ENCODE assay signal across 10 mouse cellular contexts in genomic region chr13:58523011-58523760, GRCm38 (mm10).
A peak's percentile ranks its signal among the peaks of the same experiment; 100 is the strongest.
DNase-seq lines count a peak whose midpoint lies in the region; ATAC-seq and TF ChIP-seq lines count a peak whose summit lies in the region.
"Had no signal": no experiment of that assay in that cellular context is flagged by ENCODE, and none has a peak within 500 bp of the region (broad histone marks: within the 10 kb centered on the region; RNA-seq: fewer than 3 reads in every experiment).

No protein-coding gene starts in this region.

- peak overlapping the region; percentile 3; the same call in 1 of the 2 replicates for H3K4me3 ChIP-seq in heart, postnatal 0 days (ENCODE audit: low read depth, low read length)
- peak overlapping the region; percentile 42 to 44 for H3K4me3 ChIP-seq in liver, embryonic 14.5 days (ENCODE audit: insufficient read depth in 1 of 2, low read depth in 2 of 2, low read length in 2 of 2)

- 11% methylated on average over 20 of the region's 20 CpGs for WGBS in heart, postnatal 0 days
- WGBS in liver, embryonic 14.5 days (ENCODE audit: insufficient replicate concordance), result 3% methylated on average over 20 of the region's 20 CpGs

- no peaks in the 10 kb centered on the region for H3K9me3 ChIP-seq in heart, postnatal 0 days (replicated peaks; ENCODE audit: control insufficient read depth, low read length)
- H3K9me3 ChIP-seq in liver, embryonic 14.5 days (ENCODE audit: control insufficient read depth, low read length), result no peaks in the 10 kb centered on the region

- 0 out of 2 replicates have a peak, but pooled peaks have one; percentile 16 for ATAC-seq in heart, postnatal 0 days (ENCODE audit: insufficient read depth, low read depth)
- peak; percentile 12 to 25; a peak in 1 of 4 replicates for ATAC-seq in hematopoietic stem cell, adult 5-6 weeks (replicated peaks in 1 of 2; ENCODE audit: insufficient read depth in 1 of 2, low FRiP score in 2 of 2, low TSS enrichment in 1 of 2, low read depth in 1 of 2, poor library complexity in 2 of 2, severe bottlenecking in 2 of 2)
- ATAC-seq in liver, embryonic 14.5 days (ENCODE audit: insufficient read depth), result peak; percentile 49

- TF ChIP-seq EP300 in heart, postnatal 0 days (IDR thresholded peaks at IDR 0.05; ENCODE audit: low read depth), result no peak
- TF ChIP-seq EP300 in liver, embryonic 14.5 days (IDR thresholded peaks at IDR 0.05; ENCODE audit: low read depth), result no peak

- no peak for TF ChIP-seq CTCF in heart, postnatal 0 days (IDR thresholded peaks at IDR 0.05; ENCODE audit: low read depth)
- TF ChIP-seq CTCF in liver, embryonic 14.5 days (IDR thresholded peaks at IDR 0.05; ENCODE audit: low read depth), result no peak

- intact Hi-C loops in heart, postnatal 25 days (cut with DNase I), result no loop called here

- H3K4me2 ChIP-seq in heart, postnatal 0 days (ENCODE audit: low read depth, low read length), result peak overlapping the region; percentile 50
- peak overlapping the region; percentile 78 for H3K4me2 ChIP-seq in liver, embryonic 14.5 days (ENCODE audit: low read depth)

- H3K4me1 ChIP-seq in heart, postnatal 0 days (ENCODE audit: control insufficient read depth, insufficient read depth), result peaks cover 26% of the 10 kb centered on the region
- H3K4me1 ChIP-seq in liver, embryonic 14.5 days (replicated peaks; ENCODE audit: control insufficient read depth in 2 of 2, insufficient read depth in 2 of 2, low read length in 1 of 2), result peaks cover 34 to 56% of the 10 kb centered on the region in 2 experiments

- H3K9ac ChIP-seq in heart, postnatal 0 days (replicated peaks; ENCODE audit: low read depth, low read length), result no peak overlapping the region; the same call in 1 of the 2 replicates
- H3K9ac ChIP-seq in liver, embryonic 14.5 days (replicated peaks), result peak overlapping the region; percentile 59

- no peaks in the 10 kb centered on the region for H3K36me3 ChIP-seq in heart, postnatal 0 days (replicated peaks; ENCODE audit: control insufficient read depth, insufficient read depth, low read length)
- H3K36me3 ChIP-seq in liver, embryonic 14.5 days (replicated peaks; ENCODE audit: control insufficient read depth, insufficient read depth, low read depth), result no peaks in the 10 kb centered on the region

- H3K27me3 ChIP-seq in heart, postnatal 0 days (ENCODE audit: control insufficient read depth, insufficient read depth, low read length), result peaks cover 10% of the 10 kb centered on the region; the same call in 1 of the 2 replicates
- no peaks in the 10 kb centered on the region; the same call in 1 of the 2 replicates for H3K27me3 ChIP-seq in liver, embryonic 14.5 days (ENCODE audit: control insufficient read depth, insufficient read depth, low read length)

- H3K27ac ChIP-seq in heart, postnatal 0 days (ENCODE audit: low read depth), result no peak overlapping the region
- peak overlapping the region; percentile 66 for H3K27ac ChIP-seq in liver, embryonic 14.5 days

- DNase-seq in heart, postnatal 0 days (ENCODE audit: low spot score), result peak; percentile 17
- DNase-seq in heart, postnatal 25 days (ENCODE audit: low spot score), result no peak
- peak; percentile 60 for DNase-seq in embryo, embryonic 10 days (ENCODE audit: low spot score)
- DNase-seq in liver, embryonic 14.5 days (ENCODE audit: low read depth in 3 of 3, low spot score in 3 of 3), result no peak
- DNase-seq in frontal cortex, postnatal 25 days (ENCODE audit: low spot score in 2 of 2), result no peak
- DNase-seq in thymus, postnatal 14 days, result no peak
- no peak for DNase-seq in ovary, postnatal 10 days (ENCODE audit: low spot score)
- DNase-seq: cerebellum, postnatal 10 days; lung, adult 2 months had no signal

Comparison
In these comparisons a context has a peak if more than half of its experiments do, and no peak if none do; other contexts are left out.
1. DNase-seq: peak in heart, postnatal 0 days (single experiment) and embryo, embryonic 10 days (single experiment); none in heart, postnatal 25 days (single experiment), liver, embryonic 14.5 days (0 of 3), frontal cortex, postnatal 25 days (0 of 2), thymus, postnatal 14 days (single experiment) and ovary, postnatal 10 days (single experiment).
2. Peak in every context shown above with its lines, with median percentiles within 50 percentile points of each other: ATAC-seq.